Mouse (Mus musculus) hindbrain, embryonic 15.5 days (tissue): ENCODE data around the gene Grk2. TPM values are rescaled to one million over a fixed set of nuclear protein-coding genes. Genes with fewer than 3 reads are reported as not detected.
"Not testable (repeated sequence)": the region's sequence is repeated elsewhere in the genome, so short reads cannot be mapped to it uniquely, and the experiment has no call there.

Experiments
- ATAC-seq: fragments of 200-750 bp; cut with Nextera tagmentation; 2 replicates; pipeline ENCODE4 v1.8.0; 2017; ENCODE audit warnings: low read depth, moderate number of reproducible peaks, moderate TSS enrichment; ENCODE audit not compliant: low FRiP score
- H3K27ac ChIP-seq: fragments of 300-500 bp; sonication (generic); replicated peaks from 2 replicates; pipeline ENCODE4 v1.5.1; 2015; ENCODE audit warnings: mild to moderate bottlenecking, inconsistent platforms
- H3K27me3 ChIP-seq: fragments of 300-500 bp; sonication (generic); 2 replicates; pipeline ENCODE4 v1.6.1; 2015; ENCODE audit warnings: control low read depth, inconsistent platforms
- H3K36me3 ChIP-seq: fragments of 300-500 bp; sonication (generic); 2 replicates; pipeline ENCODE4 v1.6.1; 2015; ENCODE audit warnings: control low read depth, inconsistent platforms
- H3K4me1 ChIP-seq: fragments of 300-500 bp; sonication (generic); replicated peaks from 2 replicates; pipeline ENCODE4 v1.6.1; 2015; ENCODE audit warnings: control low read depth, inconsistent platforms
- H3K4me2 ChIP-seq: fragments of 300-500 bp; sonication (generic); 2 replicates; pipeline ENCODE4 v1.6.1; 2015; ENCODE audit warnings: moderate library complexity, mild to moderate bottlenecking, inconsistent platforms
- H3K4me3 ChIP-seq: fragments of 300-500 bp; sonication (generic); 2 replicates; pipeline ENCODE4 v1.5.1; 2015; ENCODE audit warnings: mild to moderate bottlenecking, inconsistent platforms
- H3K9ac ChIP-seq: fragments of 300-500 bp; sonication (generic); 2 replicates; pipeline ENCODE4 v1.6.1; 2015; ENCODE audit warnings: inconsistent platforms
- H3K9me3 ChIP-seq: fragments of 300-500 bp; sonication (generic); 2 replicates; pipeline ENCODE4 v1.6.1; 2016; ENCODE audit warnings: control low read depth, inconsistent platforms
- WGBS: fragments of 180-500 bp; shearing (Covaris S2); methylation state at CpG from one replicate; pipeline ENCODE4 v1.1.7; 2015; 5-methylcytosine and 5-hydroxymethylcytosine counted together
- polyA plus RNA-seq: library from polyadenylated mRNA; unstranded; fragments of >200 nt; fragmentation: Nextera tagmentation; extraction: Ambion mirVana; gene quantifications from 2 replicates; pipeline ENCODE4 v1.2.1, GENCODE M21; 2015

Grk2 gene
- polyA plus RNA-seq, 1 experiment from 2014 or later = 31.9 TPM

DNA sequence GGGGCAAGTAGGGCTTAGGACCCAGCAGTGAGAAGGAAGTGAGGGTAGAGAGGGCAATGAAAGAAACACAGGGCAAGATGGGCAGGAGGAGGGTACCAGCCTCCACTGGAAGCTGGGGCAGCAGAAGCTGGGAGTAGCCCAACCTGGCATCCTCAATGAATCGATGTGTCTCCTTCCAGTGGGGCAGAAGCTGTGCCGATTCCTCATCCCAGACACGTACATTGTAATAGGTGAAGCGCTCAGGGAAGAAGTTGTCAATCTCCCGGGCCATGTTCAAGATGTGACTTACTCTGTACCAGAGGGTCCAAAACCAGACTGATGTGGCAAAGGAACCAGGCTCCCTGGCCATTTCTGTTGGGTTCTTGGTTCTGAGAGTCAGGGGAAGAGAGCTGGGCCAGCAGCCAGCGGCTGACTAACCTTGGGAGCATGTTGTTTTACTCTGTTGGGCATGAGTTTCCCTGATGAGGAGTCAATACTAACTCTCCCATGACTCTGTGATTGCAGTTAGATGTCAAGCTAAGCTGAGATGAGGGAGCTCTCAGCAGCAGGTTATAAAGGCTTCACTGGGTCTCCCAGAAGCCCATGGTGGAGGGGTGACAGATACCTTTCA, 41.7 kb downstream of the Grk2 start:
- Histone ChIP-seq H3K4me1 (peaks cover 9% of the 10 kb centered on the region; the same call in 1 of the 2 replicates), H3K9ac (no peak overlapping the region), H3K9me3 (no peaks in the 10 kb centered on the region), H3K27me3 (0 out of 2 replicates have a peak, but pooled peaks cover 5% of the 10 kb centered on the region), H3K4me3 (no peak overlapping the region), H3K4me2 (no peak overlapping the region), H3K27ac (no peak overlapping the region), H3K36me3 (no peaks in the 10 kb centered on the region)
- 96% methylated on average over 6 of the region's 6 CpGs for WGBS
- no peak for ATAC-seq

DNA sequence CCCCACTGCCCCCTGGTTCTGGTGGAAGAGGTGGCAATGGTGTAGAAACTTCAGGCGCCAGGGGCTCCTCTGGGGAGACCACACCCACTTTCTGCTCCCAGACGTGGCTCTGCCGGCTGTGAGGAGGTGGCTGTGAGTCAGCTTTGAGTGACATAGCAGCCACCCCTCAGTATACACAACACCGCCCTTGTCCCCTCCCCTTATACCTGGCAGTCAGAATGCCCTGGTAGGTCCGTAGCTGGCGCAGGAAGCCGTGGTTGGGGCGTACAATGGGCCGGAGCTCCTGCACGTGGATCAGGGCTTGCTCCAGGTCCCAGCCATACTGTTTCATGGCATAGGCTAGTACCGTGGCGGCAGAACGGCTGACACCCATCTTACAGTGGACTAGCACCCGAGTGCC, 42.3 kb downstream of the Grk2 start:
- Histone ChIP-seq H3K9me3 (no peaks in the 10 kb centered on the region), H3K27ac (no peak overlapping the region), H3K27me3 (0 out of 2 replicates have a peak, but pooled peaks cover 5% of the 10 kb centered on the region), H3K4me1 (peaks cover 4% of the 10 kb centered on the region; the same call in 1 of the 2 replicates), H3K4me3 (no peak overlapping the region), H3K4me2 (no peak overlapping the region), H3K36me3 (no peaks in the 10 kb centered on the region), H3K9ac (no peak overlapping the region)
- 70% methylated on average over 14 of the region's 14 CpGs for WGBS
- ATAC-seq = no peak

DNA sequence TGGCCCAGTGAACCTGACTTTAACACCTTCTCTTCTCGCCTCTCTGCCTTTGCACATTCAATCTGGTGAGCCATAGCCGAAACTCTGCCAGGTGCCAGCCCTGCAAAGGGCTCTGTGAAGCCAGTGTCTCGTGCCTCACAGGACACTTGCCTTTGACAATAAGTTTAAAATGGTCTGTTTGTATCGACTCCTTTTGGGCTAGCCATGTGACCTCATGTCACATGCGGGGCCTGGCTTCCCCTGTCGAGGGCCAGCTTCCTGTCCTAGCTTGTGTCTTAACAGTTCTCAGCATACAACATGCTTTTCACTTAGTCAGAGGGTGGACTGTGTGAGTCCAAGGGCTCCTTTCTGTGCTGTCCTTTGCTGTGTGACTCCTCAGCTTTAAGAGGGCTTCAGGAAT, 43.3 kb downstream of the Grk2 start:
- H3K4me2 ChIP-seq = no peak overlapping the region
- H3K27ac ChIP-seq = no peak overlapping the region
- no peak overlapping the region for H3K9ac ChIP-seq

DNA sequence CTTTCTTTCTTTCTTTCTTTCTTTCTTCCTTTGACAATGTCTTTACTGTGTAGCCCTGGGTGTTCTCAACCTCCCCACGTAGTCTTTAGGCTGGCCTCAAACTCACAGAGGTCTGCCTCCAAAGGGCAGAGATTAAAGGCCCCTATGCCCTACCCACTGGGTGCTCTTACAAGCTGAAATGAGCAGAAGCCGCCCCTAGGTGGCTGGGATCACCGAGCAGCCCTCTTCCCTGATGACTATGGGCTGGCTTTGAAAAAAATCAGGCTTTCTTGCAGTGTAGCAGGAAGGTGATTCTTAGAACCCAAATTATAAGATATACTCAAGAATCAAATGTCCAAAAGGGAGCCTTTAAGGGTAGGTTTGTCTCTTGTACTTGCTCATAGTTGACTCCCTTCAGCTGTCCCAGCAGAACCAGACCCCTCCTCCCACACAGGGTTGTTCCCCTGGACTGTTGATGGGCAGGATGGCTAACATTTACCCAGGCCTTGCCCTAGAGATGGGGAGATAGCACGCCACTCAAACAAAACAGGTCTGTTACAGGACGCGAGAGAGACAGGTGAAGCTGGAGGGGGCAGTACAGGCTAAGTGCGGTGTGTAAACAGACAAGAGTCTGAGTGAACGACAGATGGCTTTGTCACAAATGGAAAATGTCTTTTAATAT, 44.9 kb downstream of the Grk2 start:
- Histone ChIP-seq H3K4me2 (no peak overlapping the region), H3K27ac (no peak overlapping the region), H3K9me3 (no peaks in the 10 kb centered on the region), H3K36me3 (no peaks in the 10 kb centered on the region), H3K4me1 (peaks cover 10% of the 10 kb centered on the region), H3K4me3 (no peak overlapping the region), H3K9ac (no peak overlapping the region), H3K27me3 (no peaks in the 10 kb centered on the region)
- 62% methylated on average over 8 of the region's 8 CpGs for WGBS
- no peak for ATAC-seq

More for the DNA sequence above, 43.3 kb downstream of the Grk2 start:
- 0 out of 2 replicates have a peak, but pooled peaks cover 3% of the 10 kb centered on the region for H3K27me3 ChIP-seq
- no peaks in the 10 kb centered on the region for H3K9me3 ChIP-seq
- peaks cover 4% of the 10 kb centered on the region for H3K4me1 ChIP-seq
- 78% methylated on average over 6 of the region's 6 CpGs for whole genome bisulfite sequencing
- ATAC-seq = no peak
- no peak overlapping the region for H3K4me3 ChIP-seq
- H3K36me3 ChIP-seq = no peaks in the 10 kb centered on the region

DNA sequence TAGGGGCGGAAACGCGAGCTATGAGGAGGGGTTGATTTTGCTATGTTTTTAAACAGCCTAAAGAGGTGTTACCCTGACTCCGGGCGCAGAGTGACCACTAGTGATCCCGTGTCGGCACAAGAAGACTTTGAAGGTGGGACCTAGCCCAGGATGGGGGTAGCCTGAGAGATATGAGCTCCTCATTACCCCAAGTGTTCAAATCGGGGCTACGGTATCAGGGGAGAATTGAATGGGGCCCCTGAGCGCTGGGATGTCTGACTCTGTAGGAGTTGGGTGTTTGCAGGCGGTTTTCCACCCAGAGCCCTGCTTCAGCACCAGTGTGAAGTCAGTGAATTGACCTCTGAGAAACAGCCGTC, 48.1 kb downstream of the Grk2 start:
- Histone ChIP-seq H3K27me3 (no peaks in the 10 kb centered on the region), H3K4me1 (peaks cover 10% of the 10 kb centered on the region), H3K9me3 (no peaks in the 10 kb centered on the region), H3K36me3 (no peaks in the 10 kb centered on the region), H3K27ac (no peak overlapping the region), H3K9ac (peak overlapping the region; percentile 30), H3K4me3 (peak overlapping the region; percentile 60), H3K4me2 (peak overlapping the region; percentile 85)
- ATAC-seq = no peak
- 17% methylated on average over 12 of the region's 12 CpGs for WGBS

DNA sequence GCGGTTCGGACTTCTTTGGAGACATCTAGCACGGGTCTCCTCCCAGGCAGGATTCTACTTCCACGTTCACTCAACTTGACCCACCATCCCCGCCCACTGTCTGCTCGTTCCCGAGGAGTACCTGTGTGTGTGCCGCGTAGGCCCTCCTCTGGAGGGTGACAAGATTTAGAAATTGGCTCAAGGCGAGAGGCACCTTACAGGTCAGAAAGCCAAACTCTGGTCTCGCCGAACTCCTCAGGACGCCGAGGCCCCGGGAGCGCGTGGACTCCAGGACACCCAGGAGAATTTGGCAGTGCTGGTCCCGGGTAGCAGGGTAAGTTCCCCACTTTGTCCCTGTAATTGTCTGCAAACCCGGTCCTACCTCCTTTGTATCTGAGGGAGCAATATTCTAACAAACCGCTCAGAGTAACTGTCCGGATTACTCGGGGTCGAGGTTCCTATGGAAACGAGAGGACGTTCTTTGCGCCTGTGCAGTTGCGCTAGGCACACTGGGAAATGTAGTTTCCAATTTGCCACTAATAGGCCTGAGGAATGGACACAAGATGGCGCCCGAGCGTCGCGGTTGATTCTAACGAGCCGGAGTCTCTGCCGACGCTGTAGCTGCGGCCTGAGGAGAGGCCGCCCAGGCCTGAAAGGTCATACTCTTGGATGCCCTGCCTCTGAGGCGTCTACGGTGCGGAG, 48.7 kb downstream of the Grk2 start:
- ATAC-seq = peak; percentile 95
- peaks cover 10% of the 10 kb centered on the region for H3K4me1 ChIP-seq
- H3K9ac ChIP-seq = peak overlapping the region; percentile 54
- no peaks in the 10 kb centered on the region for H3K27me3 ChIP-seq
- under 1% methylated on average over 41 of the region's 41 CpGs for WGBS
- peak overlapping the region; percentile 60 for H3K4me3 ChIP-seq
- H3K27ac ChIP-seq = peak overlapping the region; percentile 60; the same call in 1 of the 2 replicates
- H3K36me3 ChIP-seq = no peaks in the 10 kb centered on the region
- H3K4me2 ChIP-seq = peak overlapping the region; percentile 85
- H3K9me3 ChIP-seq = no peaks in the 10 kb centered on the region

DNA sequence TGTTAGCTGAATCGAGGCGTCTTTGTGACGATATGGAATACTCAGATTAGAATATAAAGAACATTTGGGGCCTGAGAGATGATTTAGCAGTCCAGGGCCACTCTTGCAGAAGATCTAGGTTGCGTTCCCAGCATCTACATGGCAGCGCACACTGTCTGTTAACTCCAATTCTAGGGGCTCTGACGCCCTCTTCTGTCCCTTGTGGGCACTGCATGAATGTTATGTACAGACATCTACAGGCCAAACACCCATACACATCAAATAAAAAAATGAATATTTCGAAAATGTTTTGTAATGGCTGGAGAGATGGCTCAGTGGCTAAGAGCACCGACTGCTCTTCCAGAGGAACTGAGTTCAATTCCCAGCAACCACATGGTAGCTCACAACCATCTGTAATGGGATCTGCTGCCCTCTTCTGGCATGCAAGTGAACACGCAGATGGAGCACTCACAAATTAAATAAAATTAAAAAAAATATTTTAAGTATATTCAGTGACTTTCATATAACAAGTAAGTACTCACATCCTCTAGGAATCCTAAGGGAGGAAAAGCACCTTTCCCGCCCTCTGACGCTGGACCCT, 50.3 kb downstream of the Grk2 start:
- H3K4me1 ChIP-seq = peaks cover 10% of the 10 kb centered on the region
- H3K36me3 ChIP-seq = no peaks in the 10 kb centered on the region
- no peak overlapping the region for H3K9ac ChIP-seq
- H3K27ac ChIP-seq = no peak overlapping the region
- no peak for ATAC-seq
- H3K4me3 ChIP-seq = no peak overlapping the region
- no peaks in the 10 kb centered on the region for H3K9me3 ChIP-seq
- no peaks in the 10 kb centered on the region for H3K27me3 ChIP-seq
- H3K4me2 ChIP-seq = no peak overlapping the region
- WGBS = 71% methylated on average over 11 of the region's 11 CpGs

DNA sequence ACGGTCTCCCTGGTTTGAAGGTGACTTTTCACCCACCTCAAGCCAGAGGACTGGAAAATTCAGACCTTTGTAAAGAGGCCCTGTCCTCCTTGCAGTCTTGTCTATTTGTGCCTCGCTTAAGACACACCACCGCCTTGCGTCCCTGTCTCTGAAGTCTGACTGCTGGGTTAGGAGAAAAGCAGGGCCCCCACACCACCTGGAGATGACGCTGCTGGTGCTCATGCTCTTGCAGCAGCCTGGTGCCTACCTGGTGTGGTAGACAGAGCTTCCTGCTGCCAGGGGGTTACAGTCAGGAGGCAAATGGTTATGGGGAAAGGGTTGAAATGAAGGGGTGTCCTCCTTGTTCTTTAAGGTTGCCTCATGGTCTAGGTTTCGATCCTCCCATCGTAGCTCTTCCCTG, 51.8 kb downstream of the Grk2 start:
- Histone ChIP-seq H3K4me2 (no peak overlapping the region), H3K27ac (no peak overlapping the region), H3K4me3 (no peak overlapping the region), H3K9me3 (no peaks in the 10 kb centered on the region), H3K27me3 (no peaks in the 10 kb centered on the region), H3K36me3 (no peaks in the 10 kb centered on the region), H3K4me1 (peaks cover 10% of the 10 kb centered on the region), H3K9ac (no peak overlapping the region)
- 90% methylated on average over 7 of the region's 7 CpGs for WGBS
- no peak for ATAC-seq

DNA sequence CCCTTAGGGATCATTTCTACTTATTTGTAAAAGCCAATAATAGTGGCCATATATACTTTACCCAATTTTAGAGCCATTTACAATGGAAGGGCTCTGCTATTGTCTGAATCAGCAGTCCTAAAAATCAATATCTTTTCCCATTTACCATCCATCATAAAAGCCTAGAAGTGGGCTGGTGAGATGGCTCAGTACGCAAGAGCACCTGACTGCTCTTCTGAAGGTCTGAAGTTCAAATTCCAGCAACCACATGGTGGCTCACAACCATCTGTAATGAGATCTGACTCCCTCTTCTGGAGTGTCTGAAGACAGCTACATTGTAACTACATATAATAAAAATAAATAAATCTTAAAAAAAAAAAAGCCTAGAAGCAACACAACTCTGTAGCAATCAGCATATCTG, 57.3 kb downstream of the Grk2 start:
- H3K9ac ChIP-seq, H3K27me3 ChIP-seq, H3K27ac ChIP-seq, H3K4me1 ChIP-seq, H3K4me2 ChIP-seq, H3K9me3 ChIP-seq, H3K36me3 ChIP-seq, ATAC-seq, H3K4me3 ChIP-seq: not testable (repeated sequence)
- WGBS = 77% methylated on average over 1 of the region's 1 CpGs

DNA sequence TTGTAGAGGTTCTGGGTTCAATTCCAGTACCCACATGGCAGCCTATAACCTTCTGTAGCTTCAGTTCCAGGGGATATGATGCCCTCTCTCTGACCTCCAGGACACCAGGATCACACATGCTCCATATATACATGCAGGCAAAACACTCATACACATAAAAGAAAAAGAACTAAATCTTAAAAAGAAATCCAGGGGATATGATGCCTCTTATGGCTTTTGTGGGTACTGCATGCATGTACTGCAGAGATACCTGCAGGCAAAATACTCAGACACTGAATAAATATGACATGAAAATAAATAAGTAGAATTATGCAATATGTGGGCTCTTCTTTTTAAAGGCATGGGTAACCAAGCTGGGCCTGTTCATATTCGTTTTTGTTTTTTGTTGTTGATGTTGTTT, 59.0 kb downstream of the Grk2 start:
- no peak overlapping the region for H3K4me2 ChIP-seq
- H3K9me3 ChIP-seq = no peaks in the 10 kb centered on the region
- WGBS = 66% methylated on average over 1 of the region's 1 CpGs
- no peak for ATAC-seq
- H3K27me3 ChIP-seq = no peaks in the 10 kb centered on the region
- H3K9ac ChIP-seq = no peak overlapping the region
- no peak overlapping the region for H3K27ac ChIP-seq
- no peaks in the 10 kb centered on the region for H3K36me3 ChIP-seq
- H3K4me1 ChIP-seq = no peaks in the 10 kb centered on the region
- no peak overlapping the region for H3K4me3 ChIP-seq

DNA sequence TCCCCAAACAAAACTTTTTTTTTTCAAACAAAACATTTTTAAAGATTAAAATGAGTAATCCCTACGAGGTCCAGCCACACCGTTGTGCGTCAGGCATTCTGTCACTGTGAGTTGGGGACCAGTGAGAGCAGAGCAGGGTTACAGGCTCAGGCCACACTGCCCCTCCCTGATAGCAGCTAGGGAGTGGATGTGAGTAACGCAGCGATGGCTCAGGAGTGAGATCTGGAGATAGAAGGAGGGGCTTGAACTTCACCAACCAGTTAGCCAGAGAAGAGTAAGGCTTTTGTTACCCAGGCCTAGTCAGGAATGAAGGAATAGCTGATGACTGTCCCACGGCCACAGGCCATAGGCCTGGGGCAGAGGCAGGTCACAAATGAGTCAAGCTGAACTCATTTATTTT, 61.2 kb downstream of the Grk2 start:
- Histone ChIP-seq H3K36me3 (no peaks in the 10 kb centered on the region), H3K27ac (no peak overlapping the region), H3K9ac (no peak overlapping the region), H3K9me3 (no peaks in the 10 kb centered on the region), H3K4me1 (no peaks in the 10 kb centered on the region), H3K4me2 (no peak overlapping the region), H3K27me3 (no peaks in the 10 kb centered on the region), H3K4me3 (no peak overlapping the region)
- 85% methylated on average over 6 of the region's 6 CpGs for WGBS
- no peak for ATAC-seq

DNA sequence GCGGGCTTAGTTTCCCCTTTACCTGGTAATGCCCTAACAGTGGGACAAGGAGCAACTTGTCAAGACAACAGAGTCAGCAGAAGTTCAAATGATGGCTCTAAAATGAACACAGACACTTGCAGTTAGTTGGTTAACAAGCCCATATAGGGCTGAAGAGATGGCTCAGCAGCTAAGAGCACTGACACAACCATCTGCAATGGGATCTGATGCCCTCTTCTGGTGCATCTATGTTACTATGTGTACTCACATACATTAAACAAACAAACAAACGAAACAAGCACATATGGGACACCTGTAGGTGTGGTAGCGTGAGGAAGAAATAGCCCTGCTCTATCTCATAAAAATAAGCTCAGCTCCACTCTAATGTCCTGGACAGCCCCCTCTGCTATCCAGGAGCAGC, 63.6 kb downstream of the Grk2 start:
- no peaks in the 10 kb centered on the region for H3K36me3 ChIP-seq
- WGBS = 62% methylated on average over 3 of the region's 3 CpGs
- H3K27me3 ChIP-seq = no peaks in the 10 kb centered on the region
- no peak overlapping the region for H3K4me3 ChIP-seq
- no peak overlapping the region for H3K27ac ChIP-seq
- ATAC-seq = no peak
- no peak overlapping the region for H3K9ac ChIP-seq
- no peaks in the 10 kb centered on the region for H3K4me1 ChIP-seq
- no peak overlapping the region for H3K4me2 ChIP-seq
- no peaks in the 10 kb centered on the region for H3K9me3 ChIP-seq
